Mouse (Mus musculus): ENCODE data around the gene Gm5134. TPM values are rescaled to one million over a fixed set of nuclear protein-coding genes. Genes with fewer than 3 reads are reported as not detected.

The Gm5134 gene
- polyA plus RNA-seq, 1 experiment from 2014 or later: not detected

DNA sequence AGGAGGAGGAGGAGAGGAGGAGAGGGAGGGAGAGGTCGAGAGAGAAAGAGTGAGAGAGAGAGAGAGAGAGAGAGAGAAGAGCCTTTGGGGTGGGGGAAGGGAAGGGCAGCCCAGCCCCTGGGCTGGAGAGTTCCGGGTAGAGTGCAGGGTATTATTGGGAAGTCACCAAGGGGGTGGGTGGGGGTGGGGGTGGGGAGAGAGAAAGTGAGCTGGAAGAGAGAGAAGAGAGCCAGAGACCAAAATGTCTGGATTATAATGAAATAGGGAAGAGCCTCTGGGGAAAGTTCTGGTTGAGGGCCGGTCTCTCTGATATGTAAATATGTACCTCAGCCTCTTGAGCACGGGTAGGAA, 73.7 kb downstream of the Gm5134 start:
- 28% methylated on average over 4 of the region's 4 CpGs for WGBS
- no peak for ATAC-seq (ENCODE audit: insufficient number of reproducible peaks, low FRiP score)

DNA sequence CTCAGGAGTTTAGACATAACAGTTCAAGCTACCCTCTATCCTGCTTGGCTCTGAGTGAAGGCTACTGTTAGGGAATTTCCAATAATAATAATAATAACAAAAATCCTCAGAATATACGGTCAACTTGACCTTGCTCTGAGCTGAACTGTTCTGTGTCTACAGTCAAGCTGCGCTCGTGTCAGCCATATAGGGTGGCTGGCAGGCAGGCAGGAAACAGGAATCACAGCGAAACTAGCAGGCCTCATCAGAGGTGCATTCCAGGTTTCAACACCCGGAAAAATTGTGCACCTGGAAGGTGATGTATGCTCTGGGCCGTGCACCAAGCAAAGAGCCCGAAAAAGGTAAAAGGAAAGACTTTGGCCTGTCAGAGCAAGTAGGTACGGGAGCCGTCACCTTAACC, 74.1 kb downstream of the Gm5134 start:
- Histone ChIP-seq H3K4me2 (no peak overlapping the region), H3K27ac (ENCODE audit: poor library complexity, severe bottlenecking) (no peak overlapping the region), H3K36me3 (no peaks in the 10 kb centered on the region), H3K4me1 (replicated peaks) (peaks cover 17% of the 10 kb centered on the region), H3K4me3 (no peak overlapping the region), H3K9me3 (replicated peaks) (peaks cover 11% of the 10 kb centered on the region), H3K27me3 (replicated peaks) (no peaks in the 10 kb centered on the region), H3K9ac (no peak overlapping the region)
- no peak for ATAC-seq (ENCODE audit: insufficient number of reproducible peaks, low FRiP score)
- WGBS: 64% methylated on average over 9 of the region's 9 CpGs

More for the DNA sequence above, 73.7 kb downstream of the Gm5134 start:
- Histone ChIP-seq H3K27ac (ENCODE audit: poor library complexity, severe bottlenecking) (no peak overlapping the region), H3K27me3 (replicated peaks) (no peaks in the 10 kb centered on the region), H3K36me3 (no peaks in the 10 kb centered on the region), H3K4me3 (no peak overlapping the region), H3K4me2 (0 out of 2 replicates have a peak overlapping the region, but pooled peaks have one; percentile 10), H3K4me1 (replicated peaks) (peaks cover 13% of the 10 kb centered on the region), H3K9me3 (replicated peaks) (peaks cover 11% of the 10 kb centered on the region), H3K9ac (no peak overlapping the region)

DNA sequence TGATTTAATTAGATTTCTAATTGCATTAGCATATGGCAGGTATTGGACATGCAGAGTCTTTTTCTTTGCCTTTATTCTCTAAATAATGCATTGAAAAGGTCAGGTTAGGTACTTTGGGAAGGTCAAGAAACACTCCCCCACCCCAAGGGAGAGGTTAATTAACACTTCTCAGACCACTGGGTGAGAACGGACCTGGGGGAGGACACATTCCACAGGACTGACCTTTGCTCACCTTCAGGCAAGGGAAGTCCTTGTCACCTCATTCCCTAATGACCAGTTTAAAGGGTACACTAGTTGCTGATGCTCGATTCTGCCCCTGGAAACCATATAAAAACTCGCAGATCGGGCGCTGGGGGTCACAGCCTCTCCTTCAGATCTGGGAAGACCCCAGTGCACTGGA, 75.0 kb downstream of the Gm5134 start:
- 68% methylated on average over 5 of the region's 5 CpGs for WGBS
- Histone ChIP-seq H3K27me3 (replicated peaks) (no peaks in the 10 kb centered on the region), H3K27ac (ENCODE audit: poor library complexity, severe bottlenecking) (no peak overlapping the region), H3K36me3 (no peaks in the 10 kb centered on the region), H3K4me3 (no peak overlapping the region), H3K9ac (no peak overlapping the region), H3K4me1 (replicated peaks) (peaks cover 23% of the 10 kb centered on the region), H3K9me3 (replicated peaks) (peaks cover 6% of the 10 kb centered on the region), H3K4me2 (no peak overlapping the region)
- no peak for ATAC-seq (ENCODE audit: insufficient number of reproducible peaks, low FRiP score)

DNA sequence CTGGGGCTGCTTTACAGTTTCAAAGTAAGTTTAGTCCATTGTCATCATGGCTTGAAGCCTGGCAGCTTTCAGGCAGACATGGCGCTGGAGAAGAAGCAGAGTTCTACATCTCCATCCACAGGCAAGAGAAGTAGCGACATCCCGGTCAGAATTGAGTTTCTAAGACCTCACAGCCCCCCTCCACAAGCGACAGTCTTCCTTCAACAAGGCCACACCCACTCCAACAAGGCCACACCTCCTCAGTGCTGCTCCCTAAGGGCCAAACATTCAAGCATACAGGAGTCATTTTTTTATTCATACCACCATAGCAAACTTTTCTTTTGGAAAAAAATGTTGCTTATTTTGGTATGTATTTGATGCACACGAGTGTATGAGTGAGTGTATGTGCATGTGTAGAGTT, 76.2 kb downstream of the Gm5134 start:
- H3K9ac ChIP-seq: no peak overlapping the region
- WGBS: 61% methylated on average over 5 of the region's 5 CpGs
- no peak overlapping the region for H3K27ac ChIP-seq (ENCODE audit: poor library complexity, severe bottlenecking)
- H3K4me2 ChIP-seq: no peak overlapping the region
- H3K27me3 ChIP-seq (replicated peaks): no peaks in the 10 kb centered on the region
- ATAC-seq (ENCODE audit: insufficient number of reproducible peaks, low FRiP score): no peak
- peaks cover 23% of the 10 kb centered on the region for H3K4me1 ChIP-seq (replicated peaks)
- H3K9me3 ChIP-seq (replicated peaks): no peaks in the 10 kb centered on the region
- H3K36me3 ChIP-seq: peaks cover 7% of the 10 kb centered on the region; the same call in 1 of the 2 replicates
- no peak overlapping the region for H3K4me3 ChIP-seq

DNA sequence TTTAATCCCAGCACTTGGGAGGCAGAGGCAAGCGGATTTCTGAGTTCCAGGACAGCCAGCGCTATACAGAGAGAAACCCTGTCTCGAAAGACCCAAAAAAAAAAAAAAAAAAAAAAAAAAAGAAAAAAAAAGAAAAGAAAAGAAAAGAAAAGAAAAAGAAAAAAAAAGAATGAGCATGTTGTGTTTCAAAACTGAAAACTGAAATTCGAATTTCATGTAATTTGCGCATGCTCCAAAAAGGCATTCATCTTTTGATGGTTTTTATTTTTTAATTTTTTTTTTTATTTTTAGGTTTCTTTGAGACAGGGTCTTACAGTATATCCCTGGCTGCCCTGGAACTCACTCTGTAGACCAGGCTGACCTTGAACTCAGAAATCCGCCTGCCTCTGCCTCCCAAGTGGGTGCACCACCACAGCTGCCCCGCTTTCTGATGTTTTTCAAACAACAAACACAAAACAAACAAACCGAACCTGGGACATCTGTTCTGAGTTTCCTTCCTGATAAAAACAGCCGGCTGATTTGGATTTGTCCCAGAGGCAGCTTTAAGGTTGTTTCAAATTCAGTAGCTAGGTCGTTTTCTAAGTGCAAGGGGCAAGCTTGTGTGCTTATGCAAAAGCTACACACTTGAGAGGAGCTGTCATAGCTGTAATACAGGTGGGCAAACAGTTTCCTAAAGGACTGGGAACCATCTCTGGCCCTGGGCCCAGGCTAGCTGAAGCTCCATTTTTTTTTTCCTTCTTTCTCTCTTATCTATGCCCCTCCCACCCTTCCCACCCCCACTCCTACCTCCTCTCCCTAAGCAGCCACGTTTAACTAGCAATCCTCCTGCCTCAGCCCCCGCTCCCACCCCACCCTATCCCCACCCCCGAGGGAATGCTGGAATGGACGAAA, 77.4 kb downstream of the Gm5134 start:
- peak; percentile 84 for ATAC-seq (ENCODE audit: insufficient number of reproducible peaks, low FRiP score)

DNA sequence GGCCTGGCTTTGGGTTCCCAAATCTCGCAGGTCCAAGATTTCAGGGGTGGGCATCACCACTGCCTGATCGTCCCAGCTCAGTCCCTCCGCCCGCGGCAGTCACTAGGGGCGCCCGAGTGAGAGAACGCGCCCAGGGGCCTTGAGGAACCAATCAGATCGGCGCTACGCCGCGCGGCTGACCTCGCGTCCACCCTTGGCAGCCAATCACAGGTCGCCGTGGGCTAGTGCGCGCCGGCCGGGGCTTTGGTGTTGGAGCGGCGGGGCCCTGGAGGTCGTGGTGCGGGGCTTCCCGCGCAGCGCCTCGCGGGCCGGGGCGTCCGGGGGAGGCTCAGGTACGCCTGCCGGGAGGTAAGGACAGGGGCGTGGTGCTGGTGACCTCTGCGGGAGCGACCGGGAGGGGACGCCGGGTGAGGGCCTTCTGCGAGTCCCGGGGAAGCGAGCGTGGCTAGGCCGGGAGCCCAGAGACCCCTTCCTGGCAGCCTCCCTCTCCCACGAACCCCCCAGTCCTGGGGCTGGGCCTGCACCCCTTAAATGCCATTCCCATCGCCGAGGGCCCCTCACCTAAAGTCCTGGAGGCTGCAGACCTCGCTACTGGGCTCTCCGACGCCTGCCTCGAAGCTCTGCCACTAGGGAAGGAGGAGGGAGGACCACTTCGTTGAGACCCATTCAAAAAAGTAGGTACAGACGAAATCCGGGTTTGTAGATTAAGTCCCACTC, 78.2 kb downstream of the Gm5134 start, which contains the start of gene Zfp280b:
TSS of gene Zfp280b (plus strand) at position 249 of the 717 bp plus-strand sequence.
- H3K4me2 ChIP-seq: peak within 1 kb of the TSS; percentile 98
- WGBS: under 1% methylated on average over 58 of the region's 58 CpGs
- peak within 1 kb of the TSS; percentile 88 for H3K4me3 ChIP-seq
- no peaks in the 10 kb centered on the region for H3K9me3 ChIP-seq (replicated peaks)
- H3K9ac ChIP-seq: peak within 1 kb of the TSS; percentile 94
- peak; percentile 99 for ATAC-seq (ENCODE audit: insufficient number of reproducible peaks, low FRiP score)
- H3K27me3 ChIP-seq (replicated peaks): no peaks in the 10 kb centered on the region
- H3K4me1 ChIP-seq (replicated peaks): peaks cover 19% of the 10 kb centered on the region
- peak within 1 kb of the TSS; percentile 72 for H3K27ac ChIP-seq (ENCODE audit: poor library complexity, severe bottlenecking)
- peaks cover 21% of the 10 kb centered on the region for H3K36me3 ChIP-seq

More for the DNA sequence above, 77.4 kb downstream of the Gm5134 start:
- Histone ChIP-seq H3K4me3 (peak overlapping the region; percentile 88), H3K27me3 (replicated peaks) (no peaks in the 10 kb centered on the region), H3K4me1 (replicated peaks) (peaks cover 23% of the 10 kb centered on the region), H3K9ac (no peak overlapping the region; the same call in 1 of the 2 replicates), H3K9me3 (replicated peaks) (no peaks in the 10 kb centered on the region), H3K4me2 (peak overlapping the region; percentile 98), H3K27ac (ENCODE audit: poor library complexity, severe bottlenecking) (peak overlapping the region; percentile 72), H3K36me3 (peaks cover 13% of the 10 kb centered on the region)
- WGBS: 44% methylated on average over 14 of the region's 14 CpGs

DNA sequence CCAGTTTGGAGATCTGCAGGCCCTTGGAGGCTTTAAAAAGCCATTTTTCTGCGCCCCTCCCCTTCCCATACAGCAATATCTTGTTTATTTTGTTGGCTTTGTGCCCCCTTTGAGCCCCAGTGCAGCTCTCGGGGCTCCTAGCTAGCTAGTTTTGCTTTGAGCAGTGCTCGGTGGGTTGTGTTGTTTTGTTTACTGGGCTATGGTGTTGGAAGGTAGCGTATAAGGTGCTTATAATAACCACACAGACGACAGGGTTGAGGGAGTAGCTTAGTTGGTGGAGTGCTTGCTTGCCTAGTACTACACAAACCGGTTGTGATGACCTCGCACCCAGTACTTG, 78.8 kb downstream of the Gm5134 start:
- Histone ChIP-seq H3K9me3 (replicated peaks) (no peaks in the 10 kb centered on the region), H3K36me3 (peaks cover 26% of the 10 kb centered on the region), H3K4me2 (peak overlapping the region; percentile 98), H3K9ac (peak overlapping the region; percentile 94), H3K4me1 (replicated peaks) (peaks cover 14% of the 10 kb centered on the region), H3K27me3 (replicated peaks) (no peaks in the 10 kb centered on the region), H3K27ac (ENCODE audit: poor library complexity, severe bottlenecking) (peak overlapping the region; percentile 72; the same call in 1 of the 2 replicates), H3K4me3 (peak overlapping the region; percentile 88)
- 14% methylated on average over 7 of the region's 7 CpGs for WGBS
- ATAC-seq (ENCODE audit: insufficient number of reproducible peaks, low FRiP score): no peak

DNA sequence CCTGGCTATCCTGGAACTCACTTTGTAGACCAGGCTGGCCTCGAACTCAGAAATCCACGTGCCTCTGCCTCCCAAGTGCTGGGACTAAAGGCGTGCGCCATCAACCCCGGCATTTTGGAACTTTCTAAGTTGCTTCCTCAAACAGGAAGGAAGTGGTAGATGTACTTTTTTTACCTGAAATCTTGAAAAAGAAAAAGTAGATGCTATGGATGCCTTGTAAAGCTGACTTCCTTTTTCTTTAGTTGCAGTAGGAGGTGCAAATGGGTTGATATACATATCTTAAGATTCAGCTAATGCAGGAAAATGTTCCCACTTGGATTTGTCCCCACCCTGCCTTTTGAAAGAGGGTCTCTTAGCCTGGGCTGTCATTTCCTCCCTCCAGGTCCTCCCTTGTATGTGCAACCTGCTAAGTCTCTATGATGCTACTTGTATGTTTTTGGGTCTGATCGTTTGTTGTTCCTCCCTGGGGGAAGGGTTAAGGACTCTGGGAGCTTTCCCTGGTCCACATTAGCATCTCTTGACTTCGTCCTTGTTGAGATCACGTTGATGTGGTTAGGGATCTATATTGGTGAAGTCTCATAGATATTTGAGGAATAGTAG, 79.8 kb downstream of the Gm5134 start:
- Histone ChIP-seq H3K36me3 (peaks cover 36% of the 10 kb centered on the region), H3K27me3 (replicated peaks) (no peaks in the 10 kb centered on the region), H3K9ac (no peak overlapping the region), H3K27ac (ENCODE audit: poor library complexity, severe bottlenecking) (no peak overlapping the region), H3K9me3 (replicated peaks) (no peaks in the 10 kb centered on the region), H3K4me2 (0 out of 2 replicates have a peak overlapping the region, but pooled peaks have one; percentile 98), H3K4me3 (no peak overlapping the region), H3K4me1 (replicated peaks) (peaks cover 10% of the 10 kb centered on the region)
- WGBS: 90% methylated on average over 8 of the region's 8 CpGs
- ATAC-seq (ENCODE audit: insufficient number of reproducible peaks, low FRiP score): no peak

DNA sequence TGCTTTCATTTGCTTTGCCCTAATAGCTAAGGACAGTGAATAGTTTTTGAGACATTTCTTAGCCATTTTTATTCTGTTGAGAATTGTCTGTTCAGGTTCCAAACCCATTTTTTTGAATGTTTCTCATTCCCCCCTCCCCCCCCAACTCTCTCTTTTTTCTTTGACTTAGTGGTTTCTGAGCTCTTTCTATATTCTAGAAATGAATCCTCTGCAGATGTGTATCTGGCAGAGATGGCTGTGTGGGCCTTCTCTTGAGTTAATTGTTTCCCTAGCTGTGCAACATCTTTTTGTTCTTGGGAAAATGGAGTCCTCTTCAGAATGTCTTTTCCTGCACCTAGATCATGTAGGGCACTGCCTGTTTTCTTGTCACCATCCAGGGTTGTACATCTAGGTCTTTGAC, 81.0 kb downstream of the Gm5134 start:
- Histone ChIP-seq H3K27me3 (replicated peaks) (no peaks in the 10 kb centered on the region), H3K27ac (ENCODE audit: poor library complexity, severe bottlenecking) (no peak overlapping the region), H3K4me1 (replicated peaks) (peaks cover 10% of the 10 kb centered on the region), H3K9me3 (replicated peaks) (no peaks in the 10 kb centered on the region), H3K4me3 (no peak overlapping the region), H3K36me3 (peaks cover 48% of the 10 kb centered on the region), H3K9ac (no peak overlapping the region), H3K4me2 (no peak overlapping the region)
- no peak for ATAC-seq (ENCODE audit: insufficient number of reproducible peaks, low FRiP score)

DNA sequence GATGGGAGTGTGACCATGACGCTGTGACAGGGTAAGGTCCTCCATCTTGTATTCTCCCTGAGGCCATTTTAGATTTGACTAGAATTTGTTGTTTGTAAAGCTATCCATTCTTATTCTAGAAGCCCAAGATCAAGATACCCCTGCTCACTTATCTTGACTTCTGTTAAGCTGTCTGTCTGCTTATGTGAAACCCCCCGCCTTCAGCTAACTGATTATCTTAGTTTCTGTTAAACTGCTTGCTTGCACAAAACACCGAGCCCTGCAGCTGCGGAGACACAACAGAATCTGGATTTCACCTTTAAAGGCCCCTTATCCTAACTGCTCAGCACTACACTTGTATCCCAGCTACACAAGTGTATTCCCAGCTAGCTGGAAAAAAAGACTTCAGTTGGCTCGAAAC, 82.6 kb downstream of the Gm5134 start:
- Histone ChIP-seq H3K27ac (ENCODE audit: poor library complexity, severe bottlenecking) (no peak overlapping the region), H3K9me3 (replicated peaks) (no peaks in the 10 kb centered on the region), H3K4me2 (no peak overlapping the region), H3K27me3 (replicated peaks) (no peaks in the 10 kb centered on the region), H3K36me3 (peaks cover 62% of the 10 kb centered on the region), H3K4me3 (no peak overlapping the region), H3K9ac (no peak overlapping the region), H3K4me1 (replicated peaks) (peaks cover 10% of the 10 kb centered on the region)
- WGBS: 86% methylated on average over 5 of the region's 5 CpGs
- no peak for ATAC-seq (ENCODE audit: insufficient number of reproducible peaks, low FRiP score)

DNA sequence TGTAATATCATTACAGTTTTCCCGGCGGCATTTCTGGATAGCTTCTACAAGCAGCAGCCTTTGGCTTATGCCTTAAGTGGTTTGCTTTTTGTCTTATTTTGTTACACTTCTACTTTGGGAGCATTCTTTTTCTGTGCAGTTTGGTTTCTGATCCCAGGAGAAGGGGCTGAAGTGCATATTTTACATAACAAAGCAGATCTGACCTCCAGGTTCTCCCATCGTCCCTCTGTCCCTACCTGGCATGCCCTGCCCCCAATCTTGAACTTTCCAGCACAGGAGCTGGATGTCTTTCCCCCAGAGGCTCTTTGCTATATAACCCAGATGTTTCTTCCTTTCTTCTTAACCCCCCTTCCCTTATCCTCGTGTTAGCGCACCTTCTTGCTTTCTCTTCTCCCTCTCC, 91.0 kb downstream of the Gm5134 start:
- Histone ChIP-seq H3K9me3 (replicated peaks) (no peaks in the 10 kb centered on the region), H3K4me1 (replicated peaks) (peaks cover 18% of the 10 kb centered on the region), H3K27ac (ENCODE audit: poor library complexity, severe bottlenecking) (no peak overlapping the region), H3K4me2 (no peak overlapping the region), H3K9ac (no peak overlapping the region), H3K27me3 (replicated peaks) (no peaks in the 10 kb centered on the region), H3K36me3 (peaks cover 28% of the 10 kb centered on the region), H3K4me3 (no peak overlapping the region)
- no peak for ATAC-seq (ENCODE audit: insufficient number of reproducible peaks, low FRiP score)
- 43% methylated on average over 5 of the region's 5 CpGs for whole genome bisulfite sequencing

Data from heart, embryonic 12.5 days (tissue).